Comparison of ENCODE assay signal across 22 mouse cellular contexts in the genomic region with DNA sequence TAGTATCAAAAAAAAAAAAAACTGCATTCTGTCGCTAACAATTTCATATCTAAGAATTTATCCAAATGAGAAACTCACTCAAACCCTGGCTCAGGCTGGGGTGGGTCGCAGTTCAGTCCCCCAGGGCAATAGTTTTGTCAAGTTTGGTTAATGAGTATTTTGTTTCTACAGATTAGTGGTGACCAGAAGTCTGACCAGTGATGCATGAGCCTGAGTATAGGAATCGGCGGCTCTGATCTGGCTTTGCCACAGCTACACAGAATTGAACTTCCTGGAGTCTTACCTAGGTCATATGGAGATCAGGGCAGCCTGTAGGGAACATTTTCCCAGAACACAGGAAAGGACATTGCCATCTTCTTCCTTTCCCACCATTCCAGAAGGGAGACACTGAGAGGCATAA.
"Had no signal": no experiment of that assay in that cellular context is flagged by ENCODE, and none has a peak within 500 bp of the region (broad histone marks: within the 10 kb centered on the region; RNA-seq: fewer than 3 reads in every experiment).

No protein-coding gene starts in this region.

- H3K36me3 ChIP-seq: heart, embryonic 13.5 days; heart, embryonic 15.5 days; hindbrain, embryonic 13.5 days; hindbrain, embryonic 15.5 days; limb, embryonic 13.5 days; limb, embryonic 15.5 days; liver, embryonic 12.5 days had no signal

- ATAC-seq: forebrain, postnatal 0 days; hindbrain, postnatal 0 days; intestine, embryonic 16.5 days; liver, embryonic 12.5 days had no signal

- H3K27ac ChIP-seq: heart, adult 2 months; heart, embryonic 13.5 days; heart, embryonic 15.5 days; hindbrain, embryonic 13.5 days; hindbrain, embryonic 15.5 days; hindbrain, postnatal 0 days; limb, embryonic 13.5 days; limb, embryonic 15.5 days; liver, embryonic 12.5 days; liver, embryonic 14.5 days had no signal

- H3K9me3 ChIP-seq: heart, embryonic 13.5 days; heart, embryonic 15.5 days; hindbrain, embryonic 13.5 days; hindbrain, embryonic 15.5 days; limb, embryonic 13.5 days; limb, embryonic 15.5 days; liver, embryonic 12.5 days had no signal

- H3K4me2 ChIP-seq: heart, embryonic 11.5 days; heart, embryonic 13.5 days; heart, embryonic 15.5 days; hindbrain, embryonic 13.5 days; hindbrain, embryonic 15.5 days; limb, embryonic 13.5 days; limb, embryonic 15.5 days; liver, embryonic 12.5 days had no signal

- DNase-seq: forebrain, postnatal 0 days; gastrocnemius, postnatal 14 days; gastrocnemius, postnatal 36 days; heart, adult 2 months; heart, postnatal 14 days; heart, postnatal 36 days; kidney, adult 18-20 months; kidney, postnatal 36 days; layer of hippocampus, adult 9-11 months; layer of hippocampus, postnatal 36 days; left cerebral cortex, postnatal 4 days had no signal

- H3K4me1 ChIP-seq: heart, embryonic 13.5 days; heart, embryonic 15.5 days; hindbrain, embryonic 13.5 days; hindbrain, embryonic 15.5 days; limb, embryonic 13.5 days; limb, embryonic 15.5 days; liver, embryonic 12.5 days had no signal

- H3K9ac ChIP-seq: forebrain, postnatal 0 days; heart, embryonic 13.5 days; heart, embryonic 15.5 days; hindbrain, embryonic 13.5 days; hindbrain, embryonic 15.5 days; limb, embryonic 13.5 days; limb, embryonic 15.5 days; liver, embryonic 12.5 days; liver, embryonic 14.5 days had no signal

- H3K27me3 ChIP-seq: heart, embryonic 13.5 days; heart, embryonic 15.5 days; hindbrain, embryonic 13.5 days; hindbrain, embryonic 15.5 days; limb, embryonic 13.5 days; limb, embryonic 15.5 days; liver, embryonic 12.5 days had no signal

- H3K4me3 ChIP-seq: heart, adult 2 months; heart, embryonic 13.5 days; heart, embryonic 15.5 days; hindbrain, embryonic 13.5 days; hindbrain, embryonic 15.5 days; limb, embryonic 13.5 days; limb, embryonic 15.5 days; liver, embryonic 12.5 days had no signal
